Mouse (Mus musculus) forebrain, embryonic 15.5 days (tissue): Measurements from ENCODE around the gene Dock2. TPM values are rescaled to one million over a fixed set of nuclear protein-coding genes. Genes with fewer than 3 reads are reported as not detected.
A peak's percentile ranks its signal among the peaks of the same experiment; 100 is the strongest.

Experiments used
- ATAC-seq: fragments of 200-750 bp; cut with Nextera tagmentation; replicated peaks from 2 replicates; pipeline ENCODE4 v1.8.0; 2017; ENCODE audit warnings: mild to moderate bottlenecking, moderate TSS enrichment, moderate library complexity
- H3K27ac ChIP-seq: fragments of 300-500 bp; sonication (generic); replicated peaks from 2 replicates; pipeline ENCODE4 v1.5.1; 2015; ENCODE audit warnings: mild to moderate bottlenecking, inconsistent platforms
- H3K27me3 ChIP-seq: fragments of 300-500 bp; sonication (generic); 2 replicates; pipeline ENCODE4 v1.6.1; 2015; ENCODE audit warnings: inconsistent platforms
- H3K36me3 ChIP-seq: fragments of 300-500 bp; sonication (generic); 2 replicates; pipeline ENCODE4 v1.6.1; 2015; ENCODE audit warnings: mild to moderate bottlenecking, inconsistent platforms
- H3K4me1 ChIP-seq: fragments of 300-500 bp; sonication (generic); 2 replicates; pipeline ENCODE4 v1.6.1; 2015; ENCODE audit warnings: inconsistent platforms
- H3K4me2 ChIP-seq: fragments of 300-500 bp; sonication (generic); replicated peaks from 2 replicates; pipeline ENCODE4 v1.6.1; 2015; ENCODE audit warnings: mild to moderate bottlenecking, inconsistent platforms
- H3K4me3 ChIP-seq: fragments of 300-500 bp; sonication (generic); 2 replicates; pipeline ENCODE4 v1.5.1; 2015; ENCODE audit warnings: mild to moderate bottlenecking, inconsistent platforms
- H3K9ac ChIP-seq: fragments of 300-500 bp; sonication (generic); replicated peaks from 2 replicates; pipeline ENCODE4 v1.6.1; 2015; ENCODE audit warnings: mild to moderate bottlenecking, inconsistent platforms
- H3K9me3 ChIP-seq: fragments of 300-500 bp; sonication (generic); 2 replicates; pipeline ENCODE4 v1.6.1; 2016; ENCODE audit warnings: inconsistent platforms
- WGBS: fragments of 180-500 bp; shearing (Covaris S2); methylation state at CpG from one replicate; pipeline ENCODE4 v1.1.7; 2015; ENCODE audit warnings: mixed read lengths; 5-methylcytosine and 5-hydroxymethylcytosine counted together
- polyA plus RNA-seq: library from polyadenylated mRNA; unstranded; fragments of >200 nt; fragmentation: Nextera tagmentation; extraction: Ambion mirVana; gene quantifications from 2 replicates; pipeline ENCODE4 v1.2.1, GENCODE M21; 2015

The Dock2 gene
- polyA plus RNA-seq, 1 experiment from 2014 or later = 0.51 TPM

- no peak overlapping the region for H3K4me3 ChIP-seq
- no peak overlapping the region for H3K4me2 ChIP-seq
- ATAC-seq = no peak
- H3K27me3 ChIP-seq = no peaks in the 10 kb centered on the region
- no peak overlapping the region for H3K9ac ChIP-seq
- WGBS = 95% methylated on average over 3 of the region's 3 CpGs
- H3K27ac ChIP-seq = no peak overlapping the region
- no peaks in the 10 kb centered on the region for H3K36me3 ChIP-seq
- no peaks in the 10 kb centered on the region for H3K9me3 ChIP-seq
- H3K4me1 ChIP-seq = no peaks in the 10 kb centered on the region
Observed at GRCm38 (mm10) chr11:34195142-34195541, 588.5 kb downstream of the Dock2 start.

GRCm38 (mm10) chr11:34194158-34194941 lies 589.3 kb downstream of the Dock2 start:
- H3K4me3 ChIP-seq = no peak overlapping the region
- H3K9ac ChIP-seq = no peak overlapping the region
- no peaks in the 10 kb centered on the region for H3K4me1 ChIP-seq
- no peak for ATAC-seq
- no peaks in the 10 kb centered on the region for H3K27me3 ChIP-seq
- H3K36me3 ChIP-seq = no peaks in the 10 kb centered on the region
- H3K9me3 ChIP-seq = no peaks in the 10 kb centered on the region
- no peak overlapping the region for H3K4me2 ChIP-seq
- H3K27ac ChIP-seq = no peak overlapping the region
- WGBS = 65% methylated on average over 9 of the region's 9 CpGs

GRCm38 (mm10) chr11:34193658-34194057 lies 590.0 kb downstream of the Dock2 start:
- H3K9me3 ChIP-seq = no peaks in the 10 kb centered on the region
- H3K27ac ChIP-seq = no peak overlapping the region
- WGBS = 65% methylated on average over 3 of the region's 3 CpGs
- H3K9ac ChIP-seq = no peak overlapping the region
- H3K4me3 ChIP-seq = no peak overlapping the region
- ATAC-seq = no peak
- no peaks in the 10 kb centered on the region for H3K4me1 ChIP-seq
- H3K4me2 ChIP-seq = no peak overlapping the region
- no peaks in the 10 kb centered on the region for H3K36me3 ChIP-seq
- H3K27me3 ChIP-seq = no peaks in the 10 kb centered on the region

GRCm38 (mm10) chr11:34184266-34184665 lies 599.4 kb downstream of the Dock2 start:
- WGBS = 84% methylated on average over 2 of the region's 2 CpGs

GRCm38 (mm10) chr11:34181214-34182117 lies 602.2 kb downstream of the Dock2 start:
- Histone ChIP-seq H3K4me2 (no peak overlapping the region), H3K9me3 (no peaks in the 10 kb centered on the region), H3K4me3 (no peak overlapping the region), H3K27me3 (no peaks in the 10 kb centered on the region), H3K9ac (no peak overlapping the region), H3K27ac (no peak overlapping the region), H3K36me3 (no peaks in the 10 kb centered on the region), H3K4me1 (peaks cover 5% of the 10 kb centered on the region)
- peak; percentile 60; the same call in 1 of the 2 replicates for ATAC-seq
- WGBS = 22% methylated on average over 8 of the region's 8 CpGs

More at GRCm38 (mm10) chr11:34184266-34184665, 599.4 kb downstream of the Dock2 start:
- Histone ChIP-seq H3K4me2 (no peak overlapping the region), H3K9ac (no peak overlapping the region), H3K27me3 (no peaks in the 10 kb centered on the region), H3K27ac (no peak overlapping the region), H3K4me3 (no peak overlapping the region), H3K4me1 (peaks cover 5% of the 10 kb centered on the region), H3K36me3 (no peaks in the 10 kb centered on the region), H3K9me3 (no peaks in the 10 kb centered on the region)
- ATAC-seq = no peak

GRCm38 (mm10) chr11:34178752-34179151 lies 604.9 kb downstream of the Dock2 start:
- Histone ChIP-seq H3K9ac (no peak overlapping the region), H3K27me3 (no peaks in the 10 kb centered on the region), H3K36me3 (no peaks in the 10 kb centered on the region), H3K4me3 (no peak overlapping the region), H3K4me1 (peaks cover 5% of the 10 kb centered on the region), H3K9me3 (no peaks in the 10 kb centered on the region), H3K4me2 (no peak overlapping the region), H3K27ac (no peak overlapping the region)
- no peak for ATAC-seq
- 77% methylated on average over 2 of the region's 2 CpGs for WGBS

Other genes starting within 250 kb of the Dock2 start
- 8.0 and 9.1 TPM in 2 replicates for gene Spdl1, start 49.7 kb upstream of the Dock2 start, polyA plus RNA-seq